Mouse (Mus musculus) megakaryocyte, embryonic 14.5 days (primary cell): Measurements from ENCODE around the gene Krt81.

ENCODE experiments used
- FLI1 ChIP-seq: IDR thresholded peaks from 2 replicates; pipeline ENCODE4 v1.6.1; 2012; ENCODE audit warnings: low read length, inconsistent platforms, mixed read lengths
- GATA1 ChIP-seq: IDR thresholded peaks from 3 replicates; pipeline ENCODE4 v1.6.1; 2012; ENCODE audit warnings: mixed read lengths, low read length, inconsistent platforms, borderline replicate concordance

DNA sequence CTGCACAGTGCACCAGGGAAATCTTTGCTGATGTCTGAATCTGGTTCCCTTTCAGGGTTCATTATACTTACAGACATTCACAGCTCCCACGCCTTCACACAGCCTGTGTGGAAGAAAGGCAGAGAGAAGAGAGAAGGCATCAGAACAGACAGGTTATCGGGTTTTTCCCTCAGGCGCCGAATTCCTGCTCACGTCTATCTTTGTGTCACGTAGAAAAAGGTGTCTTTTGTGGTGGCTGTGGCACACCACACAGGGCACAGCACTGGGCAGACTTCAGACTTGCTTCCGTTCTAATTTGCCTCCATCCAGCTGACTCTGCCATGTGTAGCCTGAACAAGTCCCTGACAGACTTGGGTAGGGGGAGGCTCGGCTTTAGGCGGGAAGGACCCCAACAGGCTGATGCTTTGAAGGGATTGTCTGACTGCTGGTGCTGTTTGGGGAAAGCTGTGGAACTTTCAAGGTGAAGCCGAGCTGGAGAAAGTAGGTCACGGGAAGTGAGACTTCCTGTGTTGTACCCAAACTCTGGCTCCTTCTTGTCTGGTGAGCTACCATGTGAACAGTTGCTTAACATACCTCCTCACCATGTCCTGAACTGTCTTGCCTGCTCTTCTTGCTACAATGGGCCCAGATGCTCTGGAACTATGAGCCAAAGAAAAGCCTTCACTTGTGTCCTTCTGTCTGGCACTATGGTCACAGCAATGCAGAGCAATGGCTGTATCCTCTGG is 22.5 kb upstream of the Krt81 start:
- TF ChIP-seq GATA1 (no peak), FLI1 (no peak)
